Mouse (Mus musculus) 3134 (cell line): Measurements from ENCODE around the gene Adamts17.

Source experiments
- DNase-seq: peaks from one replicate; pipeline ENCODE4 v3.0.0-alpha.2; 2011; ENCODE audit warnings: low spot score; ENCODE audit not compliant: insufficient read length; ENCODE audit errors: extremely low read depth

Adamts17 gene

GRCm38 (mm10) chr7:66967206-66967919 is 127.8 kb downstream of the Adamts17 start:
- DNase-seq, result no peak

DNA sequence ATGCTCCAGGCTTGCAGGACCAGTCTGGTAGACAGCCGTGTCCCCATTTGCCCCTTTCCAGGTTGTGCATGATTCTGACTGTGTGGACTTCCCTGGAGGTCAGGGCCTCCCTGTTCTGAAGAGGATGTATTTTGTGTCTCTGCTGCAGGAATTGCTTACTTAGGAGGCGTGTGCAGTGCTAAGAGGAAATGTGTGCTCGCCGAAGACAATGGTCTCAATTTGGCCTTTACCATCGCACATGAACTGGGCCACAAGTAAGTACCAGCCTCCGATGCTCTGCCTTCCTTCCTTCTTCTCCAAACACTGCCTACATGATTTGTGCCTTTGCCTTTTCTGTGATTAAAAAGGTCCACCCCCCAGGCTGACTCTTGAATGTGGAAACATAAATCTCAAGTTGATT is 129.1 kb downstream of the Adamts17 start:
- DNase-seq, result no peak

DNA sequence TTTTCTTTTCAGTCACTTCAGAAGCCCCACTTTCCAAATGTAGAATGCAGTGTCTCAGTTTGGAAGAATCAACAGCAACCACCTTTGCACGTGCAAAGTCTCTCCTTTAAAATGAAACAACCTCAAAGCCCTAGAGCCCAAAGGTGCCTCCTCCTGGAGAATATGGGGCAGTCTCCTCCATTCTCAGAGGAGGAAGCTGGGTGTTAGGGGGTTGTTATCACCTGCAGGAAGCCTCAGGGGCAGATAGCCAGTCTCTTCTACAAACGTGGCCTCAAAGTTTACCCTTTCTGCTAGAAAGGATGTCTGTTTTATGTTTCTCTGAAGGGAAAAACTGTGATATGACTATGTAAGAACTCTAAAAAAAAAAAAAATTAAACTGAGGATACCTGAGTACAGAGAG is 129.7 kb downstream of the Adamts17 start:
- no peak for DNase-seq

- DNase-seq, result no peak
Measured at GRCm38 (mm10) chr7:66970235-66970634, 130.7 kb downstream of the Adamts17 start.

DNA sequence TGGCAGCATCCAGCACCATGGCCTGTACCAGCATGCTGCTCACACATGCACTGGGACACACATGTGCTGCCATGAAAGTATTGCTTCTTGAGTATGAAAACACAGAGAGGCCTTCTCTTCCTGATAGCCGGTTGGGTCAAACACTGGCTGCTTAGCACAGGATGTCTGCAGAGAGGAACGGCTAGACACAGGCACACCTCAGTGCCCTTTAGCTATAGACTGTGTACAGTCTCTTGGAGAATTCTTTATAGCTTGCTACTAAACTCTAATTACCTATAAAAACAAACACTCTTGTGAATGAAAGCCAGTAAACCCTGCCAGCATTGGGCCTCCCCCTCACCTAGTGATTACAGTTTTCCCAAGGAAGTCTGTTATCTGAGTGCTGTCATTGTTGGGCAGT is 131.4 kb downstream of the Adamts17 start:
- no peak for DNase-seq

GRCm38 (mm10) chr7:66974859-66975258 is 135.3 kb downstream of the Adamts17 start:
- no peak for DNase-seq

DNA sequence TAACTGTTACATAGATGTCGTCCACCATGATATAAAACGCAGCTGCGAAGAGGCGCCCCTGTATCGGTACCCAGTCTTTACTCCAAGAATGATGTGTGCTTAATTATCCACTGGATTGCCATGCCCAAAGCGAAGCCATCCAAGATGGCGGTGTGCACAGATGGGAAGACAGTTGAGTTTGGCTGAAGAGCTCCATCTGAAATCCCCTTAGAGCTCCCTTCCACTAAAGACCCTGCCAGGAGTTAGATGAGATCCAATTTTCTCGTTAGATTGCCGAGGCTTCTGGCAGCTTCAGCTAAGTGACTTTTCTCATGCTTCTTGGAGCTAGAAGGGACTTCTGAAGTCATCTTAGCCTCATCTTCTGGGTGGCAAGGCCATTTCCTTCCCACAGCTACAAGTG is 136.8 kb downstream of the Adamts17 start:
- DNase-seq, result no peak

GRCm38 (mm10) chr7:66981591-66981990 is 142.1 kb downstream of the Adamts17 start:
- no peak for DNase-seq

GRCm38 (mm10) chr7:66982084-66982483 is 142.5 kb downstream of the Adamts17 start:
- DNase-seq, result no peak

DNA sequence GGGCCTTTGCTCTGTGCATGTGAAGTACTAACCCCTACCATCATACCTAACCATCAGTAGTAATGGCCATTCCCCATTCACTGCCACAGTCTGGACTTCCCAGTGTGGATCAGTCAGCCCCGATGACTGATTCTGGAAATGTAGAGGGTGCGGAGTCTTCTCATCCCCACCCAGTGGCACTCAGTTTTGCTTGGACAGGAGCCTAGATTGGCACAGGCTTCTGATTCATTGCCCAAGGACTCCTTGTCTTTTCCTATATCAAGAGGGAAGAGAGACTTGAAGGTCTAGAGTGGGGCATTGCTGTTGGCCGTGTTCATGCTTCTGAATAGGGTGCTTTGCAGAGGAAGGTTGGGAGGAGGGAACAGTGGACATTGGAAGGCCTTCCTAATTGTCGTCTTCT is 148.1 kb downstream of the Adamts17 start:
- DNase-seq, result no peak

DNA sequence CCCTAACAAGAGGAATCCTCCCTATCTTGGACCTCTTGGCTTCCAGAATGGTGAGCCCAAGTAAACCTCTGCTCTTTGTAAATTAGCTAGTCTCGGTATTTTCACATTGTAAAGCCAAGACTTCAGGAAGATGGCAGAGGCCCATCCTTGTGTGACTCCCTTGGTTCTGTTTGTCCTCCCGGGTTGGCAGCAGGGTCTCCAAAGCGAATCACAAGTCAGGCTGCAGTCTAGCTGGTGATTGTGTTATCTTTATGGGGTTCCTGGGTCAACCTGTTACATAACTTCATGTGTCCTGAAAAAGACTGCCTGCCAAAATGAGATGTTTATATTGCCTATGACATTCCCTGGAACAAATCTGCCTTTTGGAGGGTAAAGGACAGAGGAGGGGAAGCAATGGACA is 148.9 kb downstream of the Adamts17 start:
- no peak for DNase-seq

- DNase-seq, result no peak
Measured at GRCm38 (mm10) chr7:66989357-66990045, 150.0 kb downstream of the Adamts17 start.

DNA sequence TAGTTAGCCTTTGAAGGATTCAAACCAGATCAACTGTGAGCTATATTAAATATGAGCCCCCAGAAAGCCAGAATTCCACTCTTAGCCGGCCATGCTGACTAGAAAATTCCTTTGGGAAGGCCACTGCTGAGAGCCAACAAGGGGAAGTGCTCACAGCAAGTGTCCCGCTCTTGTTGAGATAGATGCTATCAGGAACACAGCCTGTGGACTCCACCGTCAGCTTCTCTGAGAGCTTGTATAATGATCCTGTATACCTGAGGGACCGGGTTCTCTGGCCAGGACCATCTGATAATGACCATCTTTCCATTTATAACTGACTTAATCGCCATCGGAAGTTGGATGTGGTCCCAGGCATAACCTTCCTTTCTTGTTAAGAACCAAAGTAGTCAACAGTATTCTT is 159.3 kb downstream of the Adamts17 start:
- no peak for DNase-seq

DNA sequence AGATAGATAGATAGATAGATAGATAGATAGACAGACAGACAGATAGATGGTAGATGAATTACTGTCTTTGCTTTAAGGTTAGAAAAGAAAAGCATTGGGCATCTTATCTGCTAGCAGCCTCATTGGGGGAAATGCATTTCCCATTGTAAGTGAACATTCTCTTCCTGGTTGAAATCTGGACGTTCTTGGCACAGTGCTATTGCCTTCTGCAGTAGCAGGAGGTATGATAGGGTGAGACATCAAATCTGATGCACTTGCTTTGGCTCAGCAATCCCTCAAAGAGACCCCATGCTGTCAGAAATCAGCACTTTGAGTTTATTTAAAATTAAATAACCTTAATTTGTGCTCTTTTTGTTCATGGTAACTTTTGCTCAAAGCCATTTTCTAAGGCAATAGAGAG is 164.1 kb downstream of the Adamts17 start:
- DNase-seq, result no peak

- DNase-seq, result no peak
Measured at GRCm38 (mm10) chr7:67004220-67004619, 164.7 kb downstream of the Adamts17 start.

DNA sequence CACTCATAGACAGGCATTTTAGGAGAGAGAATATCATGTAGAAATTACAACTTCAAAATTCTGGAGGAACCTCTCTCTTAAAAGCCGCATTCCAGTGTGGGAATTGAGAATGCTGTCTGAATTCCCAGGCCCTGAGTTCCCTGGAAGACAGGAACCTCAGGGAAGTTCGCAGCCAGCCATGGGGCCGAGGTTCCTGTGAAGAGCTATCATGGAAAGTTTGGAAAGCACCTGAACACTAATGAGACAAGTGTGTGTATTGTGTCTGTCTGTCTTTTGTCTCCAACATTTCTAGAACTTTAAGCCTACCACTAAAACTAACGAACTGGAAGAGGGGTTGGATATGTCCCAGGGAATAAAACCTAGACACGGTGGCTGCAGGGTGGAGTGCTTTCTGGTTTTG is 170.3 kb downstream of the Adamts17 start:
- DNase-seq, result no peak

GRCm38 (mm10) chr7:67012011-67012751 is 172.6 kb downstream of the Adamts17 start:
- no peak for DNase-seq

GRCm38 (mm10) chr7:67013211-67013895 is 173.8 kb downstream of the Adamts17 start:
- DNase-seq, result no peak

- no peak for DNase-seq
Measured at GRCm38 (mm10) chr7:67019937-67020336, 180.4 kb downstream of the Adamts17 start.

GRCm38 (mm10) chr7:67026114-67027070 is 186.9 kb downstream of the Adamts17 start:
- DNase-seq, result no peak
